Mouse (Mus musculus): ENCODE results near the gene Sart3.
"Not testable (repeated sequence)": the region's sequence is repeated elsewhere in the genome, so short reads cannot be mapped to it uniquely, and the experiment has no call there.

Gene Sart3

DNA sequence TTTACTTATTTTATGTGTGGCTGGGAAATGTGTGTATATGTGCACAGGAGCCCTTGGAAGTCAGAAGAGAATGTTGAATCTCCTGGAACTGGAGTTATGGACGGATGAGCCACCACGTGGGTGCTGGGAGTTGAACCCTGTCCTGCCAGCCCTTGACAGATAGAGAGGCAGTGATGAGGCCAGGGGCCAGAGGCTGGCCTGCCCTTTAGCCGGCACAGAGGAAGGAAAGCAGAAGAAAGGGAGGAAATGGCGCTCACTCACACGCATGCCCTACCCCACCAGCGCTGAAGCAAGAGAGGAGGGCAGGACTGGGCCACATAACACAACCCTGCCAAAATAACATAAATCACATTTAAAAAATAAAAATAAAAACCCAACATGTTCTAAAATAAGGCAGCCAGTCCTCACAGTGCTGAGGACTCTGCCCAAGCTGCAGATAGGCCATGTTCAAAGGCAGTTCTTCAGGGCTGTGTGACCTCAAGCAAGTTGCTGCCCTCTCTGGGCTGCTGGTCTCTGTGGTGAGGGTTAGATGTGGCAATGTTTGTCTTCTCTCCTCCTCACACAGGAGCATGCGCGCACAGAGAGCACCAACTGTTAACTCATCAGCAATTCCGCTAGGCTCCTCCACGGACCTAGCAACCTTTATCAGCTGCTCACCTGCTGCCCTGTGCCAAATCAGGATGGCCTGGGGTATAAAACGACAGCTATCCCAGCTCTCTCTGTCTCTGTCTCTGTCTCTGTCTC, 18.3 kb upstream of the Sart3 start:
- DNase-seq (ENCODE audit: low spot score), result no peak

DNA sequence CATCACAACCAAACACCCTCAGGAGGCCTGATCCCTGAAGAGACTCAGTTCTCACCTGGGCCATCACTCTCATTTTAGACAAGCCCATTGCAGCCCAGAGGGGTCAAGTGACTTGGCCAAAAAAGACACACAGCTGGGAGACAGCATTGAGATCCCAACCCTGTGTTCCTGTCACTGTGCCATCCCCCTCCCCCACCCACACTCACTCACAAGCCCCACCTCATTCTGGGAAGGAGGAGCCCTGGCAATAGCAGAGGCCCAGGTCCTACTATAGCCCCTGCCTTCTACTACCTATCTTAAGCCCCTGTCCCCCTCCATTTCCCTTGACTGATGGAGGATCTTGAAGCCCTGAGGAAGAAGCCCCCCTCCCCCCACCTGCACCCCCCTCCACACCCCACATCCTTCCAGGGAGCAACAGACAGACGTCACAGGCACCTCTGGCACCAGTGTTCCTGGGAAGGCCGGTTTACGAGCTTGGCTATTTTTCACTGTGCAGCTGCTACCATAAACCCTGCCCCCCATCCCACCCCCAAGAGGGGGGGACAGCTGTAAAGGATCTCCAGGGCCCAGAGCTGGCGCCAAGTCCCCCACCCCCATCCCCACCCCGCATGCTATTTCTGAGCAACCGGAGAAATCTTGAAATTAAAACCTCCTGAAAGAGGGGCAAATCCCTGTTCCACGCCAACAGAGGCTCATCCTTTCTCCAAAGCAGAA, 16.9 kb upstream of the Sart3 start:
- no peak for DNase-seq (ENCODE audit: low spot score)

DNA sequence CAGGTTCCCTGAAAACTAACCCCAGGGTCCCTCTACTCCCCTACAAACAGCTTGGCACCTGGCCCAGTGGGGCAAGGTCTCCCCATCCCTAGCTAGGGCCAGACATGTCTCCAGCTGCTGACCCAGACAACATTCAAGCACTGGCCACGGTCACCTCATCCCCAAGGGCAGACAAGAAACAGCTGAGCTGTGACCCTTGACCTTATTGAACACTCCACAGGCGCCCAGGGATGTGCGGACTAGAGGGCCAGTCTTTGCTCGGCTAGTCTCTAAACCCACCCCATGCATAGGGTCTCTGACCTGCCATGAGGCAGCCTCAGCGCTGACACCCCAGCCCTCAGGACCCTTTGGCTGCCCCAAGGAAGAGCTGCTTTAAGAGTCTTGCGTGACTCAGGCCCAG, 16.3 kb upstream of the Sart3 start:
- DNase-seq (ENCODE audit: low spot score), result peak; percentile 45

DNA sequence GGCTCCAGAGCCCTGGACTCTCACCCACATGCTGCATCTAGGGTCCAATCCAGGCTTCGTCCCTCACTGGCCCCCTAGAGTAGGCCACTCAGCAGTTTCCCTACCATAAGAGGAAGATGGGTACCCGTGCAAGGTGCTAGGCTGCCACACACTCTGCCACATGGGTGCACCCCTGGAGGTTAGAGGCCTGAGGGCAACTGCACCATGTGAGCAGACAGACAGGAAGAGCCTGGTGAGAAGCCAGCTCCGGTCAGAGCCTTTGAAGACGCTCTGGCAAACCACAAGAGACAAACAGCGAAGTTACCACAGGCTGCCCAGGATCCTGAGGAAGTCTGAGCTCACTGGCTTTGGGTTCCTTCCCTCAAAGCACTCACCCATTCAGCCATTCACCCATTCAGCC, 14.7 kb upstream of the Sart3 start:
- DNase-seq (ENCODE audit: low spot score), result no peak

DNA sequence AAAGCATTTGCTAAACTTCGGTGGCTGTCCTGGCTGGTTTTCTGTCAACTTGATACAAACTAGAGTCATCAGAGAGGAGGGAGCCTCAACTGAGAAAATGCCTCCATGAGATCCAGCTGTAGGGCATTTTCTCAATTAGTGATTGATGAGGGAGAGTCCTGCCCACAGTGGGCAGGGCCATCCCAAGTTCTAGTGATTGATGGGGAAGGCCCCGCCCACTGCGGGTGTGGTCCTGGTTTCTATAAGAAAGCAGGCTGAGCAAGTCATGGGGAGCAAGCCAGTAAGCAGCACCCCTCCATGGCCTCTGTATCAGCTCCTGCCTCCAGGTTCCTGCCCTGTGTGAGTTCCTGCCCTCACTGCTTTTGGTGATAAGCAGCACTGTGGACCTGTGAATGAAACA, 11.8 kb upstream of the Sart3 start:
- peak; percentile 62 for DNase-seq (ENCODE audit: low spot score)

DNA sequence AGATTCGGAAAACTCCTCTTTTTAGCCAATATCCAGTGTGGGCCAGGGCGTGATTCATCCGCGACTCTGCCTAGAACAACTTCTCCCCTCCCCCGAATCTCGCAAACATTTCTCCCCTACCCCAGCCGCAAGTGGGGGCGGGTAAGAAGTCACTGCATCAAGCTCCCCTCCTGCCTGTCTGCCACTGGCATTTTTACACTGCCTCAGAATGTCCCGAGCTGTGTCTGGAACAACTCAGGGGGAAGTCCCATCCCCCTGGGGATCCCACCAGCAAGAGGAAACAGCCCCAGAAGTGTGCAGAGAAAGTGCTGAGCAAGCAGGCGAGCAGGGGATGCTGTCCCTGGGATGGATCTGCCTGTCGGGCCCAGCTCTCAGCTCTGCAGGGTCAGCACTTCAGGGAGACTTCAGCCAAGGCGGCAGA, 11.3 kb upstream of the Sart3 start:
- DNase-seq (ENCODE audit: low spot score), result peak; percentile 52

DNA sequence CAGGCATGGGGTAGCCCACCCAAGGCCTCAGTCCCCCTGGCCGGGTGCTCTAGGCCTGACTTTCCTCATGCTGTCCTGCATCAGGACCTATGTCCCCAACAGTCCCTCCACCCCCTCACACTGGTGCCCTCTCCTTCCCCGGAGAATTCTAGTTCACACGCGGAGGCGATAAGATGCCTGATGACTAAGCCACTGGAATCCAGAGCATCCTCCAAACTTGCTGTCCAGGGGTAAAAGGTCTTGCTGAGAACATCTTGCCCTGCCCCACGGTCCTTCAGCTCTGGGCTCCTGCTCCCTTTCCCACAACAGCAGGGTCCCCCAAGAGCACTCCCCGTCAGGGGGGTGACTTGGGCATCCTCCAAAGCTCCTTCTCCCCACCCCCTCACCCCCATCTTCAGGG, 10.3 kb upstream of the Sart3 start:
- no peak for DNase-seq (ENCODE audit: low spot score)

DNA sequence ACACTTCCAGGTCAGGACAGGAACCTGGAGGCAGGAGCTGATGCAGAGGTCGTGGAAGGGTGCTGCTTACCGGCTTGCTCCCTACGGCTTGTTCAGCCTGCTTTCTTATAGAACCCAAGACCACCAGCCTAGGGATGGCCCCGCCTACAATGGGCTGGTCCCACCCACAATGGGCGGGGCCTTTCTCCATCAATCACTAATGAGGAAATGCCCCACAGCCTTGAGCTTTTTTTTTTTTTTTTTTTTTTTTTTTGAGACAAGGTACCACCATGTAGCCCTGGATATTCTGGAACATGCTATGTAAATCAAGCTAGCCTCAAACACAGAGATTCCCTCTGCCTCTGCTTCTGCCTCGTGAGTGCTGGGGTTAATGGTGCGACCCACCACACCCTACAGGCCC, 9.6 kb upstream of the Sart3 start:
- DNase-seq (ENCODE audit: low spot score), result no peak

DNA sequence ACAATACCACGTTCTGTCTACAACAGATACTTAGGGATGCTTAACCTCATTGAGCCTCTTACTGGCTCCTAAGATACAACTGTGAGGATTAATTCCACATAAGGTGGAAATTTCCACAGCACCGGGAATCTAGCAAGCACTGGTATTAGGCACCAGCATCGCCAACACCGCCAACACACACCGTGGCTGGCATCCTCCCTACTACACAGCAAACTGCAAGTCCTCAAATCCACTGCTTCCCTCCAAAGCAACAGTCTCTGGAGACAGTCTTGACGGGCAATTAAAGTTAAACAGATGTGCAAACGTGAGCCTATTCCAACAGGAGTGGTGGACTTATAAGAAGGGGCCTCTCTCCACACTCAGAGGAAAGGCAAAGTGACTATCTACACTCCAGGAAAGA, 8.9 kb upstream of the Sart3 start:
- DNase-seq (ENCODE audit: low spot score), result no peak

DNA sequence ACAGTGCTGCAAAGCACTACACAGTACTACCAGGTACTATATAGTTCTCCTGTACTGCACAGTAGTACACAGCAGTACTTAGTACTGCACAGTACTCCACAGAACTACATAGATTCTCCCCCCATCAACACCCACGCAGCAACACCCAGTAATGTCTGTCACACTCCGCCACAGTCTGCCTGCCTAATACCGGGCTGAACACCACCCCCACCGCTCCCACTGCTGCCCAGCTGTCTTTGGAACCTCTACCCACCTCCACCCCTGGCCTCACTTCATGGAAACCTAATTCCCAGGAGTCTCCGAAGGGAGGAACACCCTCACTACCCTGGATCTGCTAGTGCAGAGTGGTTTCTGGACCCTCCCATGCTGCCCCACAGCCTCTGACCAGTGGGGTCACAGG, 8.5 kb upstream of the Sart3 start:
- no peak for DNase-seq (ENCODE audit: low spot score)

DNA sequence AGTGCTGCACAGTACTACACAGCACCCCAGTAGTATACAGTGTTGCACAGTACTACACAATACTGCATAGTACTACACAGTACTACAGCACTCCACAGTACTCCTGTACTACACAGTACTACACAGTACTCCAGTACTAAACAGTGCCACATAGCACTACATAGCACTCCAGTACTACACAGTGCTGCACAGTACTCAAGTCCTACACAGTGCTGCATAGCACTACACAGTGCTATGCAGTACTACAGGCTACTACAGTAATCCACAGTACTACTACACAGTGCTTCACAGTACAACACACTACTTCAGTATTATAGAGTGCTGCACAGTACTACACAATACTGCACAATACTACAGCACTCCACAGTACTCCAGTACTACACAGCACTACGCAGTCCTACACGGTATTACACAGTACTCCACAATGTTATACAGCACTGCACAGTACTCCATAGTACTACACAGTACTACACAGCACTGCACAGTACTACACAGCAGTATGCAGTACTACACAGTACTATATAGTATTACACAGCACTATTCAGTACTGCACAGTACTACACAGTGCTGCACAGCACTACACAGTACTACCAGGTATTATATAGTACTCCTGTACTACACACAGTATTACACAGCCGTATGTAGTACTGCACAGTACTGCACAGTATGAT, 7.9 kb upstream of the Sart3 start:
- DNase-seq (ENCODE audit: low spot score), result no peak

DNA sequence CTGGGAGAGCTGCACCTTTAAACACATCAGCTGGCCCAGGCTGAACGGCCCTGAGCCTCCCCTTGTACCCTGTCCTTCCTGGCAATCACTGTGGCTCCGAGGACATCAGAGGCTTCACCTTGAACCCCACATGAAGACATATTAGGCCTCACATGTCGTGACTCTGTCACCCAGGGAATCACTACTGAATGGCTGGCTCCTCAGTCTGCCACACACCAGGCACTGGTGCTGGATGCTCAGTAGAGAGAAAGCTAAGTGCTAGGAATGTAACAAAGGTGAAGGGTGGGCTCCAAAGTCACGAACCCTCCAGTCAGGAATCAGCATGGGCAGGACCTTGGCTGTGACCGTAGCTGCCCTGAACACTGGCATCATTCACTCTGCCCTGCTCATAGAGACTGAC, 7.3 kb upstream of the Sart3 start:
- DNase-seq (ENCODE audit: low spot score), result no peak

DNA sequence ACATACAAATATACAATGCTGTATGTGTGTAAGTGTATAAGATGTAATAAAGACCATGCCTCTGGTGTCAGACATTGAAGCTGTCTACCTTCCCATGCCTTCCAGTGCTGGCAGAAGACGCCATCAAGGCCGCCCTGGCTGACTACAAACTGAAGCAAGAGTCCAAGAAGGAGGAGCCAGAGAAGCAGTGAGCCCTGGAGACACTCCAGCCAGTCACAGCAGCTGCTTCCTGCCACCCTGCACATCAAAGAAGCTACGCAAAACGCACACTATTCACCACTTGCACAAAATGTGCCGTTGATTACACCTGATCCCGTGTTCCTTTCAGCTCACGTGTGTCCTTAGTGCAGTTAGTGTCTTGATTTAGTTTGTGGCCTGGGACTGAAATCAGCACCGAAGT, 5.4 kb upstream of the Sart3 start:
- DNase-seq (ENCODE audit: low spot score), result not testable (repeated sequence)

DNA sequence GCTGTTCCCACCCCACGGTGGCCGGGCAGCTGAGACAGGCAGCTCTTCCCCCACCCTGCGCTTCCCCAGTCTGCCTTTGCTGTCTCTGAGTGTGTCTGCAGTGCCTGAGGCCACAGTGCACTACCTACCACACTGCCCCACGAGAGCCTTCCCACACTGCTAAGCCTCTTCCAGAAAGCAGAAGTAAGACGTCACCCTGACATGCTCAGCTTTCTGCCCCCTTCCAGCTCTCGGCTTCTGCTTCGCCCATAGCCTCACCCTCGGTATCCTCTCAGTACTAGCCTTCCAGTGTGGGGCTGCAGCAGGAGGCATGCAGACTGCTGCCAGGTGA, 4.6 kb upstream of the Sart3 start:
- DNase-seq (ENCODE audit: low spot score), result no peak

DNA sequence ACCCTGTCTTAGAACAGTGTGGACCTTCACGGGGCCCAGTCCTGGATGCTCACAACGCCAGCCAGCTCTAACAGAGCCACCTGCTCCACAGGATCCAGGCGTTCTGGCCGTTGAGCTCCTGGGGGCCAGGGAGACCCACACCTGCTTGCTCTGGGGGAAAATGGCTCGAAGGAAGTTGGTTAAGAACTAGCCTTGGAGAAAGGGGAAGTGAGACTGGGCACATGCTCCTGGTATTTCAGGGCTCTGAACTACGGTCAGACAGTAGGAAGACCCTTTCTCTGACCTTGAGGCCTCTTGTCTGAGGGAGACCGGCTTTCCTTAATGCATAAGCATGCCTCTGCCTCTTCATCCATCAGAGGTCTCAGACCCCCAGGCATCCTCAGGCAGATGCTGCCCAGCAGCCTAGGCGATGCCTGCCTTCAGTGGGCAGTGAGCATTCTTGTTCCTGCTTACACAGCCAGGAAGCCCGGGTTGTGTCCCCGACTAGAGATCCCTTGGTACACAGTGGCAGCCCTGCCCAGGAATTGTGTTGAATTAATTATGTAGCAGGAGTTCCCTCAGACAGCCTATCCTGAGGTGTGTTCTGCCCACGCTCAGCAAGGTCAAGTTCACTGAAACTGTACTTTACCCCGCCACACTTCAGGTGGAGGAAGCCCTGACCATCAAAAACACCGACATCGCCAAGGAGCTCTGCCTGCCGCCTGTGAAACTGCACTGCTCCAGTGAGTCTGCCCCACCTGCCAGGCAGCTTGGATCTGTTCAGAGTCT, 4.0 kb upstream of the Sart3 start:
- no peak for DNase-seq (ENCODE audit: low spot score)

DNA sequence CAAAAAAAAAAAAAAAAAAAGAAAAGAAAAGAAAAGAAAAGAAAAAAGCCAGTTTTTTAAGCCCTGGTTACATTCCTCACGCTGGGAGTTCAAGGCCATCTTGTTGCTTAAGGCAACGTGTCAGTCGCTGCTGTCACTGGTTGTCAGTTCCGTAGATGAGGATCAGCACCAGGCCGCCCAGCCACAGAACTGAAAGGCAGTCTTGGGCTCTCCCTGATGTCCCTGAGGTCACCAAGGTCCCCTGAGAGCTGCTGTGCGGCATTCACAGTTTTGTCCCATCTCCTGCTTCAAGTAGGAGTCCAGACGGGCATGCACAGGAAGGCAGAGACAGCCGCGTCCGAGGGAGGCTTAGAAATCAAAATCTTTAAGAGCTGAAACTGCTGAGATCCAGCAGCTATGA, 3.3 kb upstream of the Sart3 start:
- no peak for DNase-seq (ENCODE audit: low spot score)

DNA sequence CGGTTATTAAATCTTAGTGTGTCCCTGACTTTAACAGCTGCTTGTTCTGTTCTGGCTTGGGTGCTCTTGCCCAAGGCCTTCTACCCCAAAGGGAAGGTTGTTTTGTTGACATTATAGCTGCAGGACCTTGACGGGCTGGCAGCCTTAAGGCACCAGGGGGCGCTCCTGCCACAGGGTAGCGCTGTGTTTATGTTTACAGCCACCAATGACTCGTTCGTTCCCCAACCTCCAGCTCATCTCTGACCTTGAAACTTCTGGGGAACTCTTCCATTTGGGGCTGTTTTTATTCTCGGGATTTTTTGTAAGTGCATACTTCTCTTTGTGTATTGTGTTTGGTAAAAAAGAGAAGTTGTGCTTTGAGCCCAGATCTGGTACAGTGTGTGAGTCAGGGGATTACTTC, 1.4 kb upstream of the Sart3 start:
- DNase-seq (ENCODE audit: low spot score), result peak; percentile 94

DNA sequence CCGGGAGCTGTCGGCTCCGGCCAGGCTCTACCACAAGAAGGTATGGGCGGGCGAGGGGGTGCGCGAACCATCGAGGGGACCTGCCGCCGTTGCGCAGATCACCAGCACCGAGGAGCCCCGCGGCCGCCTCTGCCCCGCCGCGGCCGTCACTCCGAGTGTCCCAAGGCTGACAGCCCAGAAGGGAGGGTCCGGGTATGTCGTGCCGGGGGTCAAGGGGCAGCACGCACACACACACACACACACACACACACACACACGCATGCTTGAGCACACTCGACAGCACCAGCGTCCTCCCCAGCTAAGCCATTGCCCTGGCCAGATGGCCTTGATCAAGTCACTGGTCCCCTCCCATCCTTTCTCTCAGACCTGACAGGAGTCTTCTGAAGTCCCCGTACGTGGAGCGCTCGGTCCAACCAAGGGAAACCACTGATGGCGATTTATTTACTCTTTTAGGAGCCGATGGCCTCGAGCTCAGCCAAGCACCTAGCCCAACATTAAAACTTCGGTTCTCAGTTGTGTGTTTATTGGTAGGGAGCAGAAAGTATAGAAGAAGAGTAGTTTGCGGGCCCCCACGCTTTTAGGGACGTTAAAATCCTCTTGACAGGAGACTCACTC, 702 bp upstream of the Sart3 start:
- no peak for DNase-seq (ENCODE audit: low spot score)

DNA sequence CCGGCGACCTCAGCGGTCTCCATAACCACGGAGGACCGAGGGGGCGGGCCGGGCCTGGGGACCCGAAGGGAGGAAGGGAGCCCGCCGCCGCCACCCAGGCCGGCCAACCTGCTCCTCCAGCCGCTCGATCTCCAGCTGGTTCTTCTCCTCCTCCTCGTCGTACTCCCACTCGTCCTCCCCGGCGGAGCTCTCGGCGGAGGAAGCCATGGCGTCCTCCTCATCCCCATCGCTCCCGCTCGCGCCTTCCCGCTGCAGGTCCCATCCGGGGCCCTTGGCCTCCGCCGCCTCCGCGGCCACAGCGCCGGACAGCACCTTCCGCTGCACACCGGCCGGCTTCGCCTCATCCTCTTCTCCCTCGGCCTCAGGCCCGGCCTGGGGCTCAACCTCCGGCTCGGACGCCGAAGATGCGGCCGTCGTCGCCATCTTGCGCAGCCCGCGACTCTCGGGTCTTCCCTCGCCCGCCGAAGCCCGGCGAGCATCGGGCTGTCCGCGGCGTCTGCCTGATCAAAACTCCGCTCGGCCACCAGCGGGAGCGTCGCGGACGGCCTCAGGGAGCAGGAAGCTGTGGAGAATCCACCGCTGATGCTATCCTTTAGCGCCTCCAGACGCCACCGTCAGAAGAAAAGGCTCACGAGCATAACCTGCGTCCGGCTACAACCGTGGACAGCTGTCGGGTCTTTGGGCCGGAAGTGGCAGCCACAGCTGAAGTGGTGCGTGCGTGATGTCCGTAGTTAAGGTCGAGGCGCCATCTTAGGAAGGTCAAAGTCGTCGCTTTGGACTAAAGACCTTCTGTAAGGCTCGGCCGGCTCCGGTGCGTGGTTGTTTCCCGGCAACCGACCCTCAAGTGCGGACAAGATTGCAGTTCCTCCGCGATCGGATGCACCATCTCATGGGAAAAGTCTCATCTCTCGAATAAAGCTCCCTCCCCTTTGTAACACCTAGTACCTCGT, 822 bp downstream of the Sart3 start:
- DNase-seq (ENCODE audit: low spot score), result peak; percentile 96

DNA sequence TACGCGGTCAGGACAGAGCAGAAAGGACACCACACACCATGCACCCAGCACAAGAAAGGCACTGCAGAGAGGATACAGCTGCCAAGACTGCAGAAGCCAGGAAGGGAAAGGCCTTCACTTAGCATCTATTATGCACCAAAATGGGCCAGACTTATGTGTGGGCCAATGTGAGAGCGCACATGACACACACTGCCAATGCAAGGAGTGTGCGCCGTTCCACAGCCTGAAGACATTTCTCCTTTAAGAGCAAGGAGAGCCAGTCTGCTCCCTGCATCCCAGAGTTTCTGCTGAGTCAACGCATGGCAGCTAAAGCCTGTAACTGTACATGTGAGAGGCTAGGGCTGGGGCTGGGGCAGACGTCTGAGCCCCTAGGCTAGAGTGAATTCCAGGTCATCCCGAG, 3.5 kb downstream of the Sart3 start:
- no peak for DNase-seq (ENCODE audit: low spot score)

Data from embryo, embryonic 10 days (tissue).